Mouse (Mus musculus) ES-Bruce4 (cell line): ENCODE data around the gene Gm49394. TPM values are rescaled to one million over a fixed set of nuclear protein-coding genes. Genes with fewer than 3 reads are reported as not detected.

ENCODE experiments used
- H3K27ac ChIP-seq: 2 replicates; pipeline ENCODE4 v1.5.1; 2012; ENCODE audit warnings: low read length, inconsistent platforms; ENCODE audit not compliant: insufficient read depth
- H3K27me3 ChIP-seq: 2 replicates; pipeline ENCODE4 v1.6.1; 2012; ENCODE audit warnings: mild to moderate bottlenecking, low read length, inconsistent platforms; ENCODE audit not compliant: control insufficient read depth, poor library complexity, insufficient read depth, severe bottlenecking
- H3K36me3 ChIP-seq: 2 replicates; pipeline ENCODE4 v1.6.1; 2012; ENCODE audit warnings: inconsistent platforms, mild to moderate bottlenecking, low read length, moderate library complexity; ENCODE audit not compliant: control insufficient read depth, poor library complexity, insufficient read depth, severe bottlenecking
- H3K4me1 ChIP-seq: one replicate; pipeline ENCODE4 v1.8.1; 2011; ENCODE audit warnings: low read length; ENCODE audit not compliant: control insufficient read depth, insufficient read depth
- H3K4me3 ChIP-seq: 2 replicates; pipeline ENCODE4 v1.5.1; 2011; ENCODE audit warnings: low read depth, mild to moderate bottlenecking, low read length
- H3K9ac ChIP-seq: 2 replicates; pipeline ENCODE4 v1.6.1; 2012; ENCODE audit warnings: low read depth, mild to moderate bottlenecking, inconsistent platforms; ENCODE audit not compliant: poor library complexity, severe bottlenecking
- H3K9me3 ChIP-seq: replicated peaks from 2 replicates; pipeline ENCODE4 v1.6.1; 2012; ENCODE audit warnings: mild to moderate bottlenecking, low read length, inconsistent platforms; ENCODE audit not compliant: control insufficient read depth, poor library complexity, insufficient read depth, severe bottlenecking
- CTCF ChIP-seq: IDR thresholded peaks from one replicate; pipeline ENCODE4 v1.8.1; 2011; ENCODE audit warnings: low read depth, low read length
- EP300 ChIP-seq: IDR thresholded peaks from 2 replicates; pipeline ENCODE4 v1.6.1; 2011; ENCODE audit warnings: low read depth, low read length; ENCODE audit not compliant: insufficient read depth
- POLR2A ChIP-seq: IDR thresholded peaks from one replicate; pipeline ENCODE4 v1.8.1; 2011; ENCODE audit warnings: low read length; ENCODE audit not compliant: insufficient read depth
- polyA plus RNA-seq: library from polyadenylated mRNA; stranded (reverse); fragments of >200 nt; gene quantifications from 2 replicates; pipeline ENCODE4 v1.2.4, GENCODE M21; 2011; ENCODE audit warnings: low read depth; ENCODE audit not compliant: missing spikeins, insufficient read depth, insufficient read length

Gm49394 gene
- polyA plus RNA-seq, 1 experiment, result 0.34 TPM

DNA sequence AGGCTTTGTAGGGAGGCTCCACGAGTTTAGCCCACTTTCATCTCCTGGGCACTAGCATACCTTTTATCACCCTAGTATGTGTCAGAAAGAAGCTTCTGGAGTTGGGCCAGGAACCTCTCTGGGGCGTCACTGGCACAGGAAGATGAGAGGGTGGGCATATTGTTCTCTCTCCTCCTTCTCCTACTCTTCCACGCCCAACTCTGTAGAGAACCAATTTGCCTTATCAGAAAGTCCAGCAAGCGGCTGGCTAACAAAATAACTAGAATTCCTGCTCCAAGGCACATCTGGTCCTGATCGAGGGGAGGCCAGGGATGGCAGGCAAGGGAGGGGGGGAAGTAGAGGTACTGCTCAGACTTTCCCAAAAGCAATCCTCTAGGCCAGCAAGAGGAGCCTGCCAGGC is 24.7 kb downstream of the Gm49394 start:
- TF ChIP-seq CTCF (no peak), POLR2A (no peak), EP300 (no peak)
- no peak overlapping the region for H3K9ac ChIP-seq
- no peak overlapping the region for H3K4me3 ChIP-seq
- H3K27me3 ChIP-seq, result no peaks in the 10 kb centered on the region
- no peaks in the 10 kb centered on the region for H3K9me3 ChIP-seq
- H3K27ac ChIP-seq, result no peak overlapping the region
- no peaks in the 10 kb centered on the region for H3K4me1 ChIP-seq
- H3K36me3 ChIP-seq, result no peaks in the 10 kb centered on the region

- H3K27ac ChIP-seq, result no peak overlapping the region
- H3K27me3 ChIP-seq, result no peaks in the 10 kb centered on the region
- no peak overlapping the region for H3K4me3 ChIP-seq
- no peaks in the 10 kb centered on the region for H3K4me1 ChIP-seq
- TF ChIP-seq POLR2A, result no peak
- H3K9ac ChIP-seq, result no peak overlapping the region
- no peaks in the 10 kb centered on the region for H3K36me3 ChIP-seq
- H3K9me3 ChIP-seq, result no peaks in the 10 kb centered on the region
Measured at GRCm38 (mm10) chr7:142636178-142636577, 33.6 kb downstream of the Gm49394 start.

DNA sequence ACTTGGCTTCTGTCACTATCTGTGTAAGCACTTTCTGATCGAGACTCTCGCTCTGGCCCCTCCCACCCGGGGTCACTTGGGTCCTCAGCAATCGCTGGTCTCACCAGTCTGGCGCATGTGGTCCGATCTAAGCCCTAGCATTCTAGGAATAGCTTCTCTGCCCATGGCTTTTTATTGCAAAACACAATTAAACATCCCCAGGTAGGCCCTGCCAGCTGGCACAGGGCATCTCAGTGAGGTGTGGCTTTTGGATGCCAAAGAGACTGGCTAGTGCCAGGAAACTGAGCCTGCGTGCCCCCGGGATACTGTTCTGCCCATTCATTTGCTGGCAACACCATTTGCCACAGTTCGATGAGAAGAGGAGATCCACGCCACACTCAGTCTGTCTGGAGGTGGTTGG is 39.1 kb downstream of the Gm49394 start:
- H3K9ac ChIP-seq, result no peak overlapping the region
- no peaks in the 10 kb centered on the region for H3K9me3 ChIP-seq
- no peak for TF ChIP-seq CTCF
- TF ChIP-seq POLR2A, result no peak
- no peak for TF ChIP-seq EP300
- no peaks in the 10 kb centered on the region for H3K27me3 ChIP-seq
- no peaks in the 10 kb centered on the region for H3K4me1 ChIP-seq
- no peak overlapping the region for H3K27ac ChIP-seq
- no peak overlapping the region for H3K4me3 ChIP-seq
- no peaks in the 10 kb centered on the region for H3K36me3 ChIP-seq

- H3K27ac ChIP-seq, result no peak overlapping the region
- H3K36me3 ChIP-seq, result no peaks in the 10 kb centered on the region
- no peak for TF ChIP-seq CTCF
- no peak for TF ChIP-seq POLR2A
- no peak for TF ChIP-seq EP300
Measured at GRCm38 (mm10) chr7:142629806-142630205, 39.9 kb downstream of the Gm49394 start.

DNA sequence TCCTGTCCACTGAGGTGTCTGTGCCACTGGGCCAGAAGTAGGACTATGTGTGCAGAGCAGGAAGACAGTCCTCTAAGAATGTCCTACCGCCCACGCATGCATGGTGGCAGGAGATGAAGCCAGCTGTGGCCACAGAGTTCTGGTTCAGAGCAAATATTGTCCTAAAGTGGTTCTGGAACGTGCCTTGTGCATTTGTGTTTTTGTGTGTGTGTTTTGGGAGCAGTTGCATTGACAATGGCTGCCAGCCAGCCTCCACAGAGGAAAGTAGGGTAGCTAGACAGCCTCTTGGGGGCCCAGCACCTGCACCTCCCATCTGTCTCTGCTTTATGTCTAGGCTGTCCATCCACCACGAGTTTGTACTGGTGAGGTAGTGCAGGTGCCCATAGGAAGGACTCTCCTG is 47.6 kb downstream of the Gm49394 start:
- H3K36me3 ChIP-seq, result no peaks in the 10 kb centered on the region
- H3K4me1 ChIP-seq, result no peaks in the 10 kb centered on the region
- no peak overlapping the region for H3K9ac ChIP-seq
- H3K27ac ChIP-seq, result no peak overlapping the region
- no peak overlapping the region for H3K4me3 ChIP-seq
- no peaks in the 10 kb centered on the region for H3K27me3 ChIP-seq
- no peaks in the 10 kb centered on the region for H3K9me3 ChIP-seq
- no peak for TF ChIP-seq POLR2A
- no peak for TF ChIP-seq CTCF
- no peak for TF ChIP-seq EP300

More at GRCm38 (mm10) chr7:142629806-142630205, 39.9 kb downstream of the Gm49394 start:
- Histone ChIP-seq H3K27me3 (no peaks in the 10 kb centered on the region), H3K4me1 (no peaks in the 10 kb centered on the region), H3K9me3 (no peaks in the 10 kb centered on the region), H3K4me3 (no peak overlapping the region), H3K9ac (no peak overlapping the region)

DNA sequence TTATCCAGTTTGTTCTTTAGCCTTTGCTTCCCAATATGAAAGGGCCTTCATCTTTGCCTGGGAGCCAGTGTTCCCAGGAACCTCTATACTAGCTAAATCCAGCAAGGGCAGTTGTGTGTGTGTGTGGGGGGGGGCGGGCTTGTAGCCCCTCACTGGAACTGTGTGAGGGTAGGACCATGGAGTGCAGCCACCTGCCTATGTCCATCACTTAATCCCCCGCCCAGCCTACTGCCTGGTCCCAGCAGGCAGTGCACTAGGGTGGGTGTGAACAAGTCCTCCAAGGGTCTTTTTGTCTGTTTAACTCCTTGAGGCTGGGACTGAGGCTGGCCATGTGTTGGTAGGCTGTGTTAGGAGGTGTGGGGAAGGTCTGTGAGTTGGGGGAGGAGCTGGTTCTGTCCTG is 56.7 kb downstream of the Gm49394 start:
- no peak overlapping the region for H3K4me3 ChIP-seq
- no peak overlapping the region for H3K27ac ChIP-seq
- no peaks in the 10 kb centered on the region for H3K9me3 ChIP-seq
- H3K36me3 ChIP-seq, result no peaks in the 10 kb centered on the region
- no peaks in the 10 kb centered on the region for H3K27me3 ChIP-seq
- no peak overlapping the region for H3K9ac ChIP-seq
- no peak for TF ChIP-seq EP300
- no peak for TF ChIP-seq CTCF
- TF ChIP-seq POLR2A, result no peak
- H3K4me1 ChIP-seq, result peaks cover 10% of the 10 kb centered on the region
